Mouse (Mus musculus): ENCODE data around the gene Gcgr.

DNA sequence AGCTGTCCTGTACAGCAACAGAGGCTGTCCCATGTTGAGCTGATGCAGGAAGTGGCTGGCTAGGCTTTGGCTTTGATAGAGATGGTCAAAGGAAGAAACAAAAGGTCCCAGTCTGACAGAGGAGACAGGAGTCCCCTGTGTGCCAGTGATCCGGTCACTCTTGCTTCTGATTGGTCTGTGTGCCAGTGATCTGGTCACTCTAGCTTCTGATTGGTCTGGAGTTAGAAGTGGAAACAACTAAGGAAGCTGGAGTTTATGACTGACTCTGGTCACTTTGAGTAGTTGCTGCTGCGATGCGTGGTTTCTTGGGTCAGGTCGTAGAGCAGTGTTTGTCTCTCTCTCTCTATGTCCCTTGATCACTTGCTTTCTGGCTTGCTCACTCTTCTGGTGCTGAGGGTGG lies 28.8 kb upstream of the Gcgr start:
- TF ChIP-seq POLR2A (IDR thresholded peaks at IDR 0.05; ENCODE audit: low read depth, low read length), result no peak
- TF ChIP-seq CTCF (IDR thresholded peaks at IDR 0.05; ENCODE audit: extremely low read depth, insufficient read length, insufficient replicate concordance, low read depth, low read length), result no peak

Data from small intestine, adult 2 months (tissue).